Mouse (Mus musculus) megakaryocyte, adult 5-6 weeks (primary cell): ENCODE measurements around the gene Gm20671. TPM values are rescaled to one million over a fixed set of nuclear protein-coding genes. Genes with fewer than 3 reads are reported as not detected.
"Not testable (repeated sequence)": the region's sequence is repeated elsewhere in the genome, so short reads cannot be mapped to it uniquely, and the experiment has no call there.

Experiments
- ATAC-seq: 2 replicates; pipeline ENCODE4 v1.8.0; 2016; ENCODE audit warnings: mild to moderate bottlenecking, inconsistent platforms; ENCODE audit not compliant: poor library complexity, severe bottlenecking
- total RNA-seq, 2 experiments: library from RNA; stranded (forward) in 1 of 2; stranded (reverse) in 1 of 2; fragments of 153-499, 151-499 nt in 1 of 2; fragments of 221-1000, 200-1000 nt in 1 of 2; gene quantifications; 2 replicates each; pipeline versions ENCODE4 v1.2.3 to v1.2.4; 2015 to 2017

Gene Gm20671
- not detected in 2 replicates for total RNA-seq (2015)
- total RNA-seq (2017), result 1.2 TPM in 1 of 2 replicates, not detected in the other

- ATAC-seq, result no peak
Observed at GRCm38 (mm10) chr5:32827009-32827408, at the start of gene Gm20671. Gene Gm20671 (minus strand): TSS chr5:32827109.

- no peak for ATAC-seq
Observed at GRCm38 (mm10) chr5:32872346-32872745, 45.4 kb upstream of the Gm20671 start.

GRCm38 (mm10) chr5:32869389-32870024 lies 42.6 kb upstream of the Gm20671 start:
- ATAC-seq, result no peak

- ATAC-seq, result peak; percentile 100
Observed at GRCm38 (mm10) chr5:32863253-32864228, 36.6 kb upstream of the Gm20671 start, which contains the start of gene Depdc5. Gene Depdc5 (plus strand): TSS chr5:32863701.

GRCm38 (mm10) chr5:32862469-32863132 lies 35.7 kb upstream of the Gm20671 start:
- no peak for ATAC-seq

GRCm38 (mm10) chr5:32861082-32861481 lies 34.2 kb upstream of the Gm20671 start:
- no peak for ATAC-seq

GRCm38 (mm10) chr5:32857781-32858220 lies 30.9 kb upstream of the Gm20671 start:
- ATAC-seq, result no peak

GRCm38 (mm10) chr5:32855274-32855673 lies 28.4 kb upstream of the Gm20671 start:
- ATAC-seq, result not testable (repeated sequence)

GRCm38 (mm10) chr5:32854818-32855217 lies 27.9 kb upstream of the Gm20671 start:
- no peak for ATAC-seq

GRCm38 (mm10) chr5:32853731-32854507 lies 27.0 kb upstream of the Gm20671 start, which contains the start of gene Prr14l:
Gene Prr14l (minus strand): TSS chr5:32854256.
- peak; percentile 100 for ATAC-seq

- ATAC-seq, result no peak
Observed at GRCm38 (mm10) chr5:32852026-32852425, 25.1 kb upstream of the Gm20671 start.

- not testable (repeated sequence) for ATAC-seq
Observed at GRCm38 (mm10) chr5:32849580-32849979, 22.7 kb upstream of the Gm20671 start.

- ATAC-seq, result no peak
Observed at GRCm38 (mm10) chr5:32849178-32849577, 22.3 kb upstream of the Gm20671 start.

- ATAC-seq, result no peak
Observed at GRCm38 (mm10) chr5:32840029-32840428, 13.1 kb upstream of the Gm20671 start.

GRCm38 (mm10) chr5:32836976-32837375 lies 10.1 kb upstream of the Gm20671 start:
- ATAC-seq, result no peak

- no peak for ATAC-seq
Observed at GRCm38 (mm10) chr5:32834497-32834896, 7.6 kb upstream of the Gm20671 start.

- no peak for ATAC-seq
Observed at GRCm38 (mm10) chr5:32830054-32830453, 3.1 kb upstream of the Gm20671 start.

GRCm38 (mm10) chr5:32828766-32829165 lies 1.9 kb upstream of the Gm20671 start:
- not testable (repeated sequence) for ATAC-seq

- ATAC-seq, result no peak
Observed at GRCm38 (mm10) chr5:32820471-32820870, 6.4 kb downstream of the Gm20671 start.

- no peak for ATAC-seq
Observed at GRCm38 (mm10) chr5:32815396-32815795, 11.5 kb downstream of the Gm20671 start.
